Comparison of ENCODE assay signal across 8 mouse cellular contexts in the genomic region with DNA sequence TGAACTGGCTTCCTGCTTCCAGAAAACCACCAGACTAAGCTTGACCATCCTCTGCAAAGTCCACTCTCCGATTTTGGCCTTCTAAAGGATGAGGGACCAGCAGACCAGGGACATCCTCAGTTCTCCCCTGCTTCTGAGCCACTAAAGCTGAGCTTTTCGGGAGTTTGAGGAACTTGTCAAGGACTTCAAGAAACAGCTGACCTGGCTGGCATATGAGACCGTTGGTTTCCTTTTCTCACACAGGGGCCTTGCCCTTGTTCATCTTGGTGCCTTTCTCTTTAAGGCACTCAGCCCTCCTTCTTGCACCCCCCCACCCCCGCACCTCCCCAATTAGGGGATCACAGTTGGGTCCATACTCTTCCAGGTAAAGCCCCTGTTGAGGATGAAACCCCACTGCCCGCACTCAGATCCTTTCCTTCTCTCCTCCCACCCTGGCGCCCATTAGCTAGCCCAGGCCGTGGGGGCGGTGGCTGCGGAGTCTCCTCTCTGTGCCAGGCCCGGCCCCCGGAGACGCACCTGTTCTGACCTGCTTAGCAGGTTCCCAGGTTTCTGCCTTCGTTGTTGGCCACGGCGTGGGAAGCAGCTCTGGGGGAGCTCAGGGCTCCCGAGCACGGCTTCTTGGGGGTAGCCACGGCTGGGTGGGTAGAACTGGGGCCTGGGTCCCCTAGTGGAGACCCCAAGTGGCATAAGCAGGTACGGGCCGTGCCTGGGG. TPM values are rescaled to one million over a fixed set of nuclear protein-coding genes. Genes with fewer than 3 reads are reported as not detected.
DNase-seq lines count a peak whose midpoint lies in the region; ATAC-seq lines count a peak whose summit lies in the region.
"Had no signal": no experiment of that assay in that cellular context is flagged by ENCODE, and none has a peak within 500 bp of the region (broad histone marks: within the 10 kb centered on the region; RNA-seq: fewer than 3 reads in every experiment).

A gene (plus strand): TSS at position 255 of the 712 bp plus-strand sequence.

- peak within 1 kb of the TSS; percentile 64 for H3K27ac ChIP-seq in embryonic facial prominence, embryonic 13.5 days
- H3K27ac ChIP-seq in stomach, embryonic 15.5 days, result peak within 1 kb of the TSS; percentile 75

- peak within 1 kb of the TSS; percentile 43 for H3K4me2 ChIP-seq in embryonic facial prominence, embryonic 13.5 days
- peak within 1 kb of the TSS; percentile 45 for H3K4me2 ChIP-seq in stomach, embryonic 15.5 days

- no peaks in the 10 kb centered on the region for H3K9me3 ChIP-seq in embryonic facial prominence, embryonic 13.5 days
- no peaks in the 10 kb centered on the region for H3K9me3 ChIP-seq in stomach, embryonic 15.5 days

- no peak for ATAC-seq in embryonic facial prominence, embryonic 13.5 days (ENCODE audit: insufficient number of reproducible peaks, insufficient read depth, low FRiP score, low TSS enrichment, low read depth)
- ATAC-seq in stomach, embryonic 15.5 days (ENCODE audit: insufficient read depth, low FRiP score, low read depth), result peak; percentile 78

- peaks cover 23% of the 10 kb centered on the region for H3K4me1 ChIP-seq in embryonic facial prominence, embryonic 13.5 days
- H3K4me1 ChIP-seq in stomach, embryonic 15.5 days, result peaks cover 8% of the 10 kb centered on the region

- peak within 1 kb of the TSS; percentile 29 for H3K4me3 ChIP-seq in embryonic facial prominence, embryonic 13.5 days
- H3K4me3 ChIP-seq in stomach, embryonic 15.5 days (replicated peaks), result peak within 1 kb of the TSS; percentile 35

- H3K9ac ChIP-seq in embryonic facial prominence, embryonic 13.5 days, result peak within 1 kb of the TSS; percentile 62
- 0 out of 2 replicates have a peak within 1 kb of the TSS, but pooled peaks have one; percentile 17 for H3K9ac ChIP-seq in stomach, embryonic 15.5 days

- DNase-seq in kidney, adult 11 months, result peak; percentile 44
- peak; percentile 80 to 88 for DNase-seq in lung, adult 18-20 months
- DNase-seq in cerebellum, postnatal 4 days (ENCODE audit: low spot score in 2 of 2), result no peak
- DNase-seq in right cerebral cortex, postnatal 14 days, result no peak
- no peak for DNase-seq in Muller cell, postnatal 12 days (ENCODE audit: inconsistent ontology term)
- DNase-seq: cerebellum, adult 9-11 months had no signal

- no peaks in the 10 kb centered on the region; the same call in 1 of the 2 replicates for H3K27me3 ChIP-seq in embryonic facial prominence, embryonic 13.5 days
- no peaks in the 10 kb centered on the region for H3K27me3 ChIP-seq in stomach, embryonic 15.5 days (replicated peaks)

- no peaks in the 10 kb centered on the region for H3K36me3 ChIP-seq in embryonic facial prominence, embryonic 13.5 days
- no peaks in the 10 kb centered on the region for H3K36me3 ChIP-seq in stomach, embryonic 15.5 days

- 36% methylated on average over 20 of the region's 20 CpGs for WGBS in embryonic facial prominence, embryonic 13.5 days
- 35% methylated on average over 20 of the region's 20 CpGs for WGBS in stomach, embryonic 15.5 days

RNA-seq across cellular contexts. Expression of the gene that starts here (rescaled TPM):
- 19.0 and 21.6 TPM in 2 replicates for polyA plus RNA-seq in embryonic facial prominence, embryonic 13.5 days (2015; fragmentation: Nextera tagmentation; extraction: Ambion mirVana)
- polyA plus RNA-seq in stomach, embryonic 15.5 days (2015; fragmentation: Nextera tagmentation; extraction: Ambion mirVana), result 19.3 and 26.5 TPM in 2 replicates

Comparison
In these comparisons a context has a peak if more than half of its experiments do, and no peak if none do; other contexts are left out.
1. DNase-seq: peak in kidney, adult 11 months (single experiment) and lung, adult 18-20 months (2 of 2); none in cerebellum, postnatal 4 days (0 of 2), right cerebral cortex, postnatal 14 days (single experiment) and Muller cell, postnatal 12 days (single experiment).